In the genomic region with DNA sequence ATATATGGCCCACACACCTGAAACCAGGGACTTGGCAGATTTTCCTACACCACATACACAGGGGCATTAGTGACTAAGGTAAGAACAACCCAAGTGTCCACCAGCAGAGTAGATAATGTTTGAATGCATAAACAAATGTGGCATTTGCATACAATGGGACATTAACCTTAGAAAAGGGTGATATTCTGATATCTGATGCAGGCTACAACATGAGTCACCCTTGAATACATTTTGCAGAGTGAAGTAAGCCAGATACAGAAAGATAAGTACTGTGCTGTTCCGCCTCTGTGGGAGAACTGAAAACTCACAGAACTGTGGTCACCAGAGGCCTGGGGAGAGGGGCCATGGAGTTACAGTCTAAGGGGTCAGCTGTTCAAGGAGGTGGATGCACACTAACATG, we compare ENCODE assay signal across 10 mouse cellular contexts.
DNase-seq lines count a peak whose midpoint lies in the region; ATAC-seq and TF ChIP-seq lines count a peak whose summit lies in the region.
"Had no signal": no experiment of that assay in that cellular context is flagged by ENCODE, and none has a peak within 500 bp of the region (broad histone marks: within the 10 kb centered on the region; RNA-seq: fewer than 3 reads in every experiment).

No protein-coding gene starts in this region.

- TF ChIP-seq POLR2A in ES-Bruce4 (IDR thresholded peaks at IDR 0.05; ENCODE audit: insufficient read depth, low read length): no peak

- peaks cover 45% of the 10 kb centered on the region for H3K4me1 ChIP-seq in heart, embryonic 11.5 days (ENCODE audit: control insufficient read depth, insufficient read depth, low read length)
- peaks cover 52% of the 10 kb centered on the region for H3K4me1 ChIP-seq in liver, embryonic 13.5 days (replicated peaks)
- peaks cover 34% of the 10 kb centered on the region for H3K4me1 ChIP-seq in liver, embryonic 11.5 days (replicated peaks; ENCODE audit: control insufficient read depth, insufficient read depth, low read length)
- peaks cover 3% of the 10 kb centered on the region for H3K4me1 ChIP-seq in ES-Bruce4 (ENCODE audit: control insufficient read depth, insufficient read depth, low read length)
- H3K4me1 ChIP-seq in liver, embryonic 15.5 days (replicated peaks): peaks cover 46% of the 10 kb centered on the region

- 60% methylated on average over 1 of the region's 1 CpGs for WGBS in heart, embryonic 11.5 days (ENCODE audit: insufficient replicate concordance)
- WGBS in liver, embryonic 13.5 days (ENCODE audit: insufficient replicate concordance): 29% methylated on average over 1 of the region's 1 CpGs
- WGBS in liver, embryonic 11.5 days: 51% methylated on average over 1 of the region's 1 CpGs
- WGBS in liver, embryonic 15.5 days (ENCODE audit: insufficient replicate concordance): 10% methylated on average over 1 of the region's 1 CpGs

- H3K27me3 ChIP-seq in heart, embryonic 11.5 days (ENCODE audit: control insufficient read depth, insufficient read depth, low read length): no peaks in the 10 kb centered on the region
- H3K27me3 ChIP-seq in liver, embryonic 13.5 days: peaks cover 28% of the 10 kb centered on the region
- no peaks in the 10 kb centered on the region for H3K27me3 ChIP-seq in liver, embryonic 11.5 days (replicated peaks; ENCODE audit: control insufficient read depth, insufficient read depth, low read length)
- H3K27me3 ChIP-seq in ES-Bruce4 (ENCODE audit: control insufficient read depth, insufficient read depth, low read length, poor library complexity, severe bottlenecking): no peaks in the 10 kb centered on the region
- H3K27me3 ChIP-seq in liver, embryonic 15.5 days: peaks cover 28% of the 10 kb centered on the region

- intact Hi-C loops in heart, postnatal 25 days (cut with DNase I): loop anchor here (5.0 kb wide), 1 partner anchor 201 kb away; the partner anchor contains the start of gene Enc1

- no peak overlapping the region for H3K4me3 ChIP-seq in heart, embryonic 11.5 days (ENCODE audit: low read depth, low read length)
- no peak overlapping the region for H3K4me3 ChIP-seq in liver, embryonic 13.5 days (replicated peaks)
- H3K4me3 ChIP-seq in liver, embryonic 11.5 days (ENCODE audit: low read depth, low read length): no peak overlapping the region
- no peak overlapping the region for H3K4me3 ChIP-seq in ES-Bruce4 (ENCODE audit: low read depth, low read length)
- no peak overlapping the region for H3K4me3 ChIP-seq in liver, embryonic 15.5 days (replicated peaks)

- ATAC-seq in heart, embryonic 11.5 days (replicated peaks; ENCODE audit: insufficient number of reproducible peaks, low FRiP score, low TSS enrichment): no peak
- ATAC-seq in liver, embryonic 13.5 days (ENCODE audit: low read depth): no peak
- ATAC-seq in liver, embryonic 11.5 days (replicated peaks; ENCODE audit: low FRiP score): no peak
- no peak for ATAC-seq in liver, embryonic 15.5 days (ENCODE audit: insufficient read depth)

- no peaks in the 10 kb centered on the region for H3K36me3 ChIP-seq in heart, embryonic 11.5 days (ENCODE audit: control insufficient read depth, insufficient read depth, low read length)
- H3K36me3 ChIP-seq in liver, embryonic 13.5 days: no peaks in the 10 kb centered on the region
- no peaks in the 10 kb centered on the region for H3K36me3 ChIP-seq in liver, embryonic 11.5 days (ENCODE audit: control insufficient read depth, insufficient read depth, low read length)
- no peaks in the 10 kb centered on the region for H3K36me3 ChIP-seq in ES-Bruce4 (ENCODE audit: control insufficient read depth, insufficient read depth, low read length, poor library complexity, severe bottlenecking)
- no peaks in the 10 kb centered on the region for H3K36me3 ChIP-seq in liver, embryonic 15.5 days (replicated peaks)

- TF ChIP-seq CTCF in ES-Bruce4 (IDR thresholded peaks at IDR 0.05; ENCODE audit: low read depth, low read length): no peak

- DNase-seq in heart, postnatal 25 days (ENCODE audit: low spot score): no peak
- no peak for DNase-seq in liver, embryonic 13.5 days
- DNase-seq in liver, embryonic 11.5 days (ENCODE audit: low spot score): no peak
- DNase-seq in gastrocnemius, adult 8-10 months (ENCODE audit: low spot score in 2 of 2): no peak
- no peak for DNase-seq in spleen, adult 12 weeks (ENCODE audit: low spot score)
- DNase-seq: adrenal gland, adult 8-10 months; cerebellum, adult 8-10 months had no signal

- no peaks in the 10 kb centered on the region for H3K9me3 ChIP-seq in heart, embryonic 11.5 days (replicated peaks; ENCODE audit: control insufficient read depth, low read length)
- no peaks in the 10 kb centered on the region for H3K9me3 ChIP-seq in liver, embryonic 13.5 days (replicated peaks)
- no peaks in the 10 kb centered on the region for H3K9me3 ChIP-seq in liver, embryonic 11.5 days (ENCODE audit: control insufficient read depth, low read length)
- H3K9me3 ChIP-seq in ES-Bruce4 (replicated peaks; ENCODE audit: control insufficient read depth, insufficient read depth, low read length, poor library complexity, severe bottlenecking): no peaks in the 10 kb centered on the region
- H3K9me3 ChIP-seq in liver, embryonic 15.5 days (replicated peaks): no peaks in the 10 kb centered on the region

- TF ChIP-seq EP300 in ES-Bruce4 (IDR thresholded peaks at IDR 0.05; ENCODE audit: insufficient read depth, low read depth, low read length): no peak

- H3K4me2 ChIP-seq in heart, embryonic 11.5 days: no peak overlapping the region
- peak overlapping the region; percentile 24 for H3K4me2 ChIP-seq in liver, embryonic 13.5 days
- H3K4me2 ChIP-seq in liver, embryonic 11.5 days: no peak overlapping the region; the same call in 1 of the 2 replicates
- peak overlapping the region; percentile 27 for H3K4me2 ChIP-seq in liver, embryonic 15.5 days

- no peak overlapping the region for H3K9ac ChIP-seq in heart, embryonic 11.5 days (ENCODE audit: low read depth, low read length)
- H3K9ac ChIP-seq in liver, embryonic 13.5 days: no peak overlapping the region
- H3K9ac ChIP-seq in liver, embryonic 11.5 days (ENCODE audit: low read depth, low read length): no peak overlapping the region
- no peak overlapping the region for H3K9ac ChIP-seq in ES-Bruce4 (ENCODE audit: low read depth, poor library complexity, severe bottlenecking)
- H3K9ac ChIP-seq in liver, embryonic 15.5 days: no peak overlapping the region

- peak overlapping the region; percentile 43 for H3K27ac ChIP-seq in heart, embryonic 11.5 days (ENCODE audit: low read depth, low read length)
- H3K27ac ChIP-seq in liver, embryonic 13.5 days: no peak overlapping the region
- no peak overlapping the region for H3K27ac ChIP-seq in liver, embryonic 11.5 days (ENCODE audit: low read depth, low read length)
- 0 out of 2 replicates have a peak overlapping the region, but pooled peaks have one; percentile 30 for H3K27ac ChIP-seq in ES-Bruce4 (ENCODE audit: insufficient read depth, low read length)
- H3K27ac ChIP-seq in liver, embryonic 15.5 days (replicated peaks): peak overlapping the region; percentile 45

Comparison
In these comparisons a context has a peak if more than half of its experiments do, and no peak if none do; other contexts are left out.
1. H3K27ac ChIP-seq: peak in heart, embryonic 11.5 days (single experiment), ES-Bruce4 (single experiment) and liver, embryonic 15.5 days (single experiment); none in liver, embryonic 13.5 days (single experiment) and liver, embryonic 11.5 days (single experiment).
2. H3K4me2 ChIP-seq: peak in liver, embryonic 13.5 days (single experiment) and liver, embryonic 15.5 days (single experiment); none in heart, embryonic 11.5 days (single experiment) and liver, embryonic 11.5 days (single experiment).